In the genomic region with DNA sequence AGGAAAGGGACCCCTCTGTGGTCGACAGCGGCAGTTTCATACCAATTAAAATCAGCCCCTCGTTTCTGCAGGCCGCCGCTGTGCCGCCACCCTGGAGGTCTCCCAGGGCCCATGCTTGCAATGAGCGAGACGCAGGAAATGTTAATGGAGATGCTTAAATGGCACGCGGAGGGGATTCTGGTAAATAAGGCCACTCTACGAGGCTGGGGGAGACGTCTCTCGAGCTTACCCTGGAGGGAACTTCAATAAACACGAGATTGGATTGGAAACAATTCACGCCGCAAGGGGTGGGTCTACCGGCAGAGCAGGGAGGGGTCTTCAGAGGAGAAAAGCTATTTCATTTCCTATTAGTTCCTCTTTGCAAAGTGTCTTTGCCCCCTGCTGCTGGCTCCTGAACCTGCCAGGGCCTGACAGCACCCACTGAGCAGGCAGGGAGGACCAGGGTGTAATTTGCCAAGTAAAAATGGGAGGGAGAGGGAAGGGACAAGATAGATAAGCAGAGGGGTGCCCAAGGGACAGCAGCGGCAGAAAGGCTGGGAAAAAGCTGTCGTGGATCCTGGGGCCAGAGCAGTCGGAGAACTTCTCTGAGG, we compare ENCODE assay signal across 21 mouse cellular contexts.
DNase-seq lines count a peak whose midpoint lies in the region; ATAC-seq lines count a peak whose summit lies in the region.
"Had no signal": no experiment of that assay in that cellular context is flagged by ENCODE, and none has a peak within 500 bp of the region (broad histone marks: within the 10 kb centered on the region; RNA-seq: fewer than 3 reads in every experiment).

No protein-coding gene starts in this region.

- DNase-seq in midbrain, embryonic 10.5 days (ENCODE audit: low spot score), result no peak
- no peak for DNase-seq in midbrain, embryonic 11.5 days (ENCODE audit: low spot score, missing footprints)
- DNase-seq in right cerebral cortex, postnatal 10 days (ENCODE audit: low spot score in 2 of 2), result no peak
- DNase-seq in heart, postnatal 4 days, result no peak
- DNase-seq: adrenal gland, postnatal 14 days; cerebellum, adult 18-20 months; embryo, embryonic 11 days; gastrocnemius, postnatal 10 days; heart, adult 18-20 months; lung, adult 2 months; right cerebral cortex, postnatal 14 days; spleen, adult 18-20 months; thymus, adult 18-20 months had no signal

- H3K4me3 ChIP-seq in midbrain, embryonic 10.5 days, result no peak overlapping the region
- H3K4me3 ChIP-seq in midbrain, embryonic 11.5 days (ENCODE audit: low read depth, low read length), result no peak overlapping the region
- H3K4me3 ChIP-seq in hindbrain, embryonic 13.5 days, result no peak overlapping the region
- H3K4me3 ChIP-seq in midbrain, embryonic 12.5 days, result no peak overlapping the region
- no peak overlapping the region for H3K4me3 ChIP-seq in neural tube, embryonic 15.5 days (replicated peaks)
- H3K4me3 ChIP-seq: heart, embryonic 13.5 days; megakaryocyte, embryonic 14.5 days; myocyte had no signal

- 37% methylated on average over 20 of the region's 20 CpGs for WGBS in midbrain, embryonic 10.5 days
- WGBS in midbrain, embryonic 11.5 days, result 34% methylated on average over 20 of the region's 20 CpGs
- 16% methylated on average over 20 of the region's 20 CpGs for WGBS in hindbrain, embryonic 13.5 days
- 22% methylated on average over 20 of the region's 20 CpGs for WGBS in midbrain, embryonic 12.5 days
- 14% methylated on average over 20 of the region's 20 CpGs for whole genome bisulfite sequencing in neural tube, embryonic 15.5 days

- H3K9ac ChIP-seq in midbrain, embryonic 11.5 days (ENCODE audit: low read length), result no peak overlapping the region
- no peak overlapping the region for H3K9ac ChIP-seq in hindbrain, embryonic 13.5 days
- no peak overlapping the region for H3K9ac ChIP-seq in midbrain, embryonic 12.5 days (replicated peaks)
- H3K9ac ChIP-seq in neural tube, embryonic 15.5 days (replicated peaks), result no peak overlapping the region
- H3K9ac ChIP-seq: heart, embryonic 13.5 days had no signal

- H3K9me3 ChIP-seq in midbrain, embryonic 10.5 days (replicated peaks), result no peaks in the 10 kb centered on the region
- no peaks in the 10 kb centered on the region for H3K9me3 ChIP-seq in midbrain, embryonic 11.5 days (ENCODE audit: control insufficient read depth, low read length)
- no peaks in the 10 kb centered on the region for H3K9me3 ChIP-seq in hindbrain, embryonic 13.5 days
- H3K9me3 ChIP-seq in midbrain, embryonic 12.5 days, result no peaks in the 10 kb centered on the region
- H3K9me3 ChIP-seq in neural tube, embryonic 15.5 days (replicated peaks), result no peaks in the 10 kb centered on the region
- H3K9me3 ChIP-seq: heart, embryonic 13.5 days; megakaryocyte, embryonic 14.5 days had no signal

- peaks cover 8% of the 10 kb centered on the region; the same call in 1 of the 2 replicates for H3K27me3 ChIP-seq in midbrain, embryonic 10.5 days (ENCODE audit: low read depth, poor library complexity, severe bottlenecking)
- H3K27me3 ChIP-seq in midbrain, embryonic 11.5 days (ENCODE audit: control insufficient read depth, insufficient read depth, low read length), result no peaks in the 10 kb centered on the region
- H3K27me3 ChIP-seq in hindbrain, embryonic 13.5 days, result no peaks in the 10 kb centered on the region
- no peaks in the 10 kb centered on the region for H3K27me3 ChIP-seq in midbrain, embryonic 12.5 days
- H3K27me3 ChIP-seq in neural tube, embryonic 15.5 days (replicated peaks), result no peaks in the 10 kb centered on the region

- H3K27ac ChIP-seq in midbrain, embryonic 10.5 days (replicated peaks), result 0 out of 2 replicates have a peak overlapping the region, but pooled peaks have one; percentile 0
- no peak overlapping the region for H3K27ac ChIP-seq in midbrain, embryonic 11.5 days (ENCODE audit: low read depth, low read length)
- H3K27ac ChIP-seq in hindbrain, embryonic 13.5 days, result peak overlapping the region; percentile 84
- peak overlapping the region; percentile 16; the same call in 1 of the 2 replicates for H3K27ac ChIP-seq in midbrain, embryonic 12.5 days (replicated peaks)
- peak overlapping the region; percentile 63 for H3K27ac ChIP-seq in neural tube, embryonic 15.5 days (replicated peaks)
- H3K27ac ChIP-seq: heart, embryonic 13.5 days had no signal

- peaks cover 32% of the 10 kb centered on the region for H3K4me1 ChIP-seq in midbrain, embryonic 10.5 days
- no peaks in the 10 kb centered on the region; the same call in 1 of the 2 replicates for H3K4me1 ChIP-seq in midbrain, embryonic 11.5 days (ENCODE audit: control insufficient read depth, insufficient read depth, low read length)
- peaks cover 58% of the 10 kb centered on the region for H3K4me1 ChIP-seq in hindbrain, embryonic 13.5 days (replicated peaks)
- peaks cover 25% of the 10 kb centered on the region for H3K4me1 ChIP-seq in midbrain, embryonic 12.5 days
- peaks cover 62% of the 10 kb centered on the region for H3K4me1 ChIP-seq in neural tube, embryonic 15.5 days
- H3K4me1 ChIP-seq: heart, embryonic 13.5 days; megakaryocyte, embryonic 14.5 days had no signal

- ATAC-seq in midbrain, embryonic 11.5 days (ENCODE audit: low FRiP score), result no peak
- ATAC-seq in hindbrain, embryonic 13.5 days (ENCODE audit: low FRiP score), result peak; percentile 30; the same call in 1 of the 2 replicates
- ATAC-seq in midbrain, embryonic 12.5 days (ENCODE audit: low FRiP score, low read depth), result no peak
- peak; percentile 60 for ATAC-seq in neural tube, embryonic 15.5 days (ENCODE audit: low FRiP score)
- ATAC-seq: intestine, embryonic 16.5 days had no signal

- no peaks in the 10 kb centered on the region for H3K36me3 ChIP-seq in midbrain, embryonic 10.5 days
- no peaks in the 10 kb centered on the region for H3K36me3 ChIP-seq in midbrain, embryonic 11.5 days (ENCODE audit: control insufficient read depth, insufficient read depth, low read length)
- no peaks in the 10 kb centered on the region for H3K36me3 ChIP-seq in hindbrain, embryonic 13.5 days
- H3K36me3 ChIP-seq in midbrain, embryonic 12.5 days, result no peaks in the 10 kb centered on the region
- H3K36me3 ChIP-seq in neural tube, embryonic 15.5 days, result no peaks in the 10 kb centered on the region
- H3K36me3 ChIP-seq: heart, embryonic 13.5 days had no signal

- no peak overlapping the region for H3K4me2 ChIP-seq in midbrain, embryonic 11.5 days
- 0 out of 2 replicates have a peak overlapping the region, but pooled peaks have one; percentile 13 for H3K4me2 ChIP-seq in hindbrain, embryonic 13.5 days
- H3K4me2 ChIP-seq in midbrain, embryonic 12.5 days (replicated peaks), result no peak overlapping the region
- H3K4me2 ChIP-seq in neural tube, embryonic 15.5 days, result peak overlapping the region; percentile 16
- H3K4me2 ChIP-seq: heart, embryonic 13.5 days; liver, embryonic 11.5 days had no signal

Comparison
In these comparisons a context has a peak if more than half of its experiments do, and no peak if none do; other contexts are left out.
1. ATAC-seq: peak in hindbrain, embryonic 13.5 days (single experiment) and neural tube, embryonic 15.5 days (single experiment); none in midbrain, embryonic 11.5 days (single experiment) and midbrain, embryonic 12.5 days (single experiment).
2. H3K4me2 ChIP-seq: peak in hindbrain, embryonic 13.5 days (single experiment) and neural tube, embryonic 15.5 days (single experiment); none in midbrain, embryonic 11.5 days (single experiment) and midbrain, embryonic 12.5 days (single experiment).